Mouse (Mus musculus) heart, embryonic 12.5 days (tissue): ENCODE results near the gene Stx12. TPM values are rescaled to one million over a fixed set of nuclear protein-coding genes. Genes with fewer than 3 reads are reported as not detected.
"Not testable (repeated sequence)": the region's sequence is repeated elsewhere in the genome, so short reads cannot be mapped to it uniquely, and the experiment has no call there.

ENCODE experiments used
- ATAC-seq: fragments of 200-750 bp; cut with Nextera tagmentation; 2 replicates; pipeline ENCODE4 v1.8.0; 2017; ENCODE audit warnings: moderate TSS enrichment, moderate library complexity; ENCODE audit not compliant: insufficient number of reproducible peaks, low FRiP score
- H3K27ac ChIP-seq: fragments of 300-500 bp; sonication (generic); 2 replicates; pipeline ENCODE4 v1.5.1; 2016; ENCODE audit warnings: mild to moderate bottlenecking, moderate library complexity; ENCODE audit not compliant: poor library complexity, severe bottlenecking
- H3K27me3 ChIP-seq: fragments of 300-500 bp; sonication (generic); replicated peaks from 2 replicates; pipeline ENCODE4 v1.6.1; 2016; ENCODE audit warnings: mild to moderate bottlenecking, moderate library complexity
- H3K36me3 ChIP-seq: fragments of 300-500 bp; sonication (generic); 2 replicates; pipeline ENCODE4 v1.6.1; 2016; ENCODE audit warnings: mild to moderate bottlenecking, moderate library complexity
- H3K4me1 ChIP-seq: fragments of 300-500 bp; sonication (generic); replicated peaks from 2 replicates; pipeline ENCODE4 v1.6.1; 2016; ENCODE audit warnings: mild to moderate bottlenecking
- H3K4me2 ChIP-seq: fragments of 300-500 bp; sonication (generic); 2 replicates; pipeline ENCODE4 v1.6.1; 2016; ENCODE audit warnings: mild to moderate bottlenecking, moderate library complexity
- H3K4me3 ChIP-seq: fragments of 300-500 bp; sonication (generic); 2 replicates; pipeline ENCODE4 v1.5.1; 2016; ENCODE audit warnings: mild to moderate bottlenecking
- H3K9ac ChIP-seq: fragments of 300-500 bp; sonication (generic); 2 replicates; pipeline ENCODE4 v1.6.1; 2016; ENCODE audit warnings: mild to moderate bottlenecking, moderate library complexity
- H3K9me3 ChIP-seq: fragments of 300-500 bp; sonication (generic); replicated peaks from 2 replicates; pipeline ENCODE4 v1.6.1; 2016; ENCODE audit warnings: mild to moderate bottlenecking, moderate library complexity
- WGBS: fragments of 180-500 bp; shearing (Covaris S2); methylation state at CpG from one replicate; pipeline ENCODE4 v1.1.7; 2016; 5-methylcytosine and 5-hydroxymethylcytosine counted together
- polyA plus RNA-seq: library from polyadenylated mRNA; unstranded; fragments of >200 nt; fragmentation: Nextera tagmentation; extraction: Ambion mirVana; gene quantifications from 2 replicates; pipeline ENCODE4 v1.2.1, GENCODE M21; 2016

Stx12 gene
- polyA plus RNA-seq = 60.1 and 60.9 TPM in 2 replicates

- peaks cover 37% of the 10 kb centered on the region for H3K4me1 ChIP-seq
- H3K27me3 ChIP-seq = no peaks in the 10 kb centered on the region
- peak within 1 kb of the TSS; percentile 78 for H3K4me2 ChIP-seq
- H3K36me3 ChIP-seq = peaks cover 18% of the 10 kb centered on the region
- H3K27ac ChIP-seq = peak within 1 kb of the TSS; percentile 86
- ATAC-seq = peak; percentile 95
- H3K9me3 ChIP-seq = no peaks in the 10 kb centered on the region
- peak within 1 kb of the TSS; percentile 94 for H3K9ac ChIP-seq
- WGBS = under 1% methylated on average over 72 of the region's 72 CpGs
- H3K4me3 ChIP-seq = peak within 1 kb of the TSS; percentile 82
Measured at GRCm38 (mm10) chr4:132884064-132884843, at the start of gene Stx12. TSS of gene Stx12 (minus strand) at chr4:132884509.

- Histone ChIP-seq H3K9me3 (no peaks in the 10 kb centered on the region), H3K4me1 (0 out of 2 replicates have a peak, but pooled peaks cover 4% of the 10 kb centered on the region), H3K4me2 (no peak overlapping the region), H3K27ac (no peak overlapping the region), H3K27me3 (no peaks in the 10 kb centered on the region), H3K36me3 (no peaks in the 10 kb centered on the region), H3K4me3 (no peak overlapping the region), H3K9ac (no peak overlapping the region)
- ATAC-seq = no peak
- WGBS = 74% methylated on average over 4 of the region's 4 CpGs
Measured at GRCm38 (mm10) chr4:132932752-132933404, 48.6 kb upstream of the Stx12 start.

- H3K4me3 ChIP-seq = no peak overlapping the region
- no peak for ATAC-seq
Measured at GRCm38 (mm10) chr4:132930784-132931183, 46.5 kb upstream of the Stx12 start.

GRCm38 (mm10) chr4:132926520-132926919 lies 42.2 kb upstream of the Stx12 start:
- H3K27ac ChIP-seq, H3K36me3 ChIP-seq, H3K27me3 ChIP-seq, H3K4me3 ChIP-seq, H3K9ac ChIP-seq, H3K4me2 ChIP-seq, ATAC-seq, H3K4me1 ChIP-seq, H3K9me3 ChIP-seq: not testable (repeated sequence)
- 74% methylated on average over 2 of the region's 2 CpGs for WGBS

More at GRCm38 (mm10) chr4:132930784-132931183, 46.5 kb upstream of the Stx12 start:
- Histone ChIP-seq H3K9ac (no peak overlapping the region), H3K36me3 (no peaks in the 10 kb centered on the region), H3K4me1 (0 out of 2 replicates have a peak, but pooled peaks cover 4% of the 10 kb centered on the region), H3K4me2 (no peak overlapping the region), H3K9me3 (no peaks in the 10 kb centered on the region), H3K27ac (no peak overlapping the region), H3K27me3 (no peaks in the 10 kb centered on the region)
- 11% methylated on average over 8 of the region's 8 CpGs for WGBS

DNA sequence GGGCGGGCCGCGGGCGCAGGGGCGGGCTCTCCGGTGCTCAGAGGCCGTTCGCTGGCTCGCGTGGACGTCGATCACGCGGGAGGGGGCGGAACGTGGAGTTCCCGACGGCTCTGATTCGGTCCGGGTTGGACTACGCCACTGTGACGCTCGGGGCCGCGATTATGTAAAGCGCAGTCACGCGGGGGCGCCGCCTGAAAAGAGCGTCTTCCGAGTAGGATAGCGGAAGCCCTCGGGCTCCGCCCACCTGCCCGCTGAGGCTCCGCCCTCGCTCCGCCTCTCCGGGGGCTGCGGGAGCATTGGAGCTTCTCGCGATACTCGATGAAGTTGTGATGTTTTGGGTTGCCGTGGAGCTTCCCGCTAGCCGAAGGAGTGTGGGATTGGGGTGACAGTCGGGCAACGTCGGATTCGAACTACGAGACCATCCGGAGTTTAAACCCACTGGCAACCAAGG lies 38.3 kb upstream of the Stx12 start, which contains the start of gene Fam76a:
Gene Fam76a (minus strand): TSS at position 1 of the 451 bp plus-strand sequence.
- H3K4me3 ChIP-seq = peak within 1 kb of the TSS; percentile 89
- peak; percentile 98 for ATAC-seq
- H3K4me1 ChIP-seq = peaks cover 12% of the 10 kb centered on the region
- H3K4me2 ChIP-seq = peak within 1 kb of the TSS; percentile 90
- H3K27ac ChIP-seq = peak within 1 kb of the TSS; percentile 73
- peaks cover 24% of the 10 kb centered on the region for H3K36me3 ChIP-seq
- 0% methylated on average over 51 of the region's 53 CpGs for WGBS
- peak within 1 kb of the TSS; percentile 82 for H3K9ac ChIP-seq
- no peaks in the 10 kb centered on the region for H3K9me3 ChIP-seq
- H3K27me3 ChIP-seq = no peaks in the 10 kb centered on the region

DNA sequence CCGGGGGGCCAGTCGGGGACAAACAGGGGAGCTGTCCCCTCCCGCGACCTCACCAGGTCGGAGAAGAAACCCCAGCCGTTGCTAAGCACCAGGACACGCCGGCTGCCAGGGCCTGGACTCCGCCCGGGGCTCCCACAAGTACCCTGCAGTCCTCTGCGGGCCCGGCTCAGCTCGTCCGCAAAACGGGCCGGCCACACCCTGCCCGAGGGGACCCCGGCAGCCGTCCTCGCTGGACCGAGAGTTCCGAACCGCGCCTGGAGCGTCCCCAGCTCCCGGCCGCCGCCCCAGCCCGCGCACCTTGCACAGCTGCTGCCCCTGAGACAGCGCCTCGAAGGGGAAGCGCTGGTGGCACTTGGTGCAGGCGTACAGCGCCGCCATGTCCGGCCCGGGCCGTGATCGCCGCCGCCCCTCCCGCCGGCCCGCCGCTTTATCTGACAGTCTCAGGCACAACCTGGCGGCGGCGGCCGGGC lies 37.8 kb upstream of the Stx12 start:
- Histone ChIP-seq H3K9ac (peak overlapping the region; percentile 82), H3K4me1 (peaks cover 12% of the 10 kb centered on the region), H3K27ac (peak overlapping the region; percentile 72), H3K9me3 (no peaks in the 10 kb centered on the region), H3K36me3 (peaks cover 29% of the 10 kb centered on the region), H3K27me3 (no peaks in the 10 kb centered on the region), H3K4me3 (peak overlapping the region; percentile 89), H3K4me2 (peak overlapping the region; percentile 90)
- peak; percentile 70 for ATAC-seq
- under 1% methylated on average over 49 of the region's 50 CpGs for WGBS

- Histone ChIP-seq H3K27ac (peak overlapping the region; percentile 72; the same call in 1 of the 2 replicates), H3K36me3 (peaks cover 33% of the 10 kb centered on the region)
- WGBS = 27% methylated on average over 12 of the region's 12 CpGs
Measured at GRCm38 (mm10) chr4:132921488-132921887, 37.2 kb upstream of the Stx12 start.

GRCm38 (mm10) chr4:132920171-132920570 lies 35.9 kb upstream of the Stx12 start:
- Histone ChIP-seq H3K27me3 (no peaks in the 10 kb centered on the region), H3K4me2 (no peak overlapping the region), H3K4me1 (peaks cover 12% of the 10 kb centered on the region), H3K9ac (no peak overlapping the region), H3K36me3 (peaks cover 46% of the 10 kb centered on the region), H3K27ac (no peak overlapping the region), H3K9me3 (no peaks in the 10 kb centered on the region), H3K4me3 (no peak overlapping the region)
- WGBS = 85% methylated on average over 4 of the region's 4 CpGs
- ATAC-seq = no peak

More at GRCm38 (mm10) chr4:132921488-132921887, 37.2 kb upstream of the Stx12 start:
- Histone ChIP-seq H3K9me3 (no peaks in the 10 kb centered on the region), H3K27me3 (no peaks in the 10 kb centered on the region), H3K4me2 (peak overlapping the region; percentile 90), H3K9ac (peak overlapping the region; percentile 82), H3K4me3 (peak overlapping the region; percentile 89), H3K4me1 (peaks cover 12% of the 10 kb centered on the region)
- ATAC-seq = no peak

GRCm38 (mm10) chr4:132918493-132918892 lies 34.2 kb upstream of the Stx12 start:
- H3K4me2 ChIP-seq = not testable (repeated sequence)
- H3K36me3 ChIP-seq = peaks cover 62% of the 10 kb centered on the region

DNA sequence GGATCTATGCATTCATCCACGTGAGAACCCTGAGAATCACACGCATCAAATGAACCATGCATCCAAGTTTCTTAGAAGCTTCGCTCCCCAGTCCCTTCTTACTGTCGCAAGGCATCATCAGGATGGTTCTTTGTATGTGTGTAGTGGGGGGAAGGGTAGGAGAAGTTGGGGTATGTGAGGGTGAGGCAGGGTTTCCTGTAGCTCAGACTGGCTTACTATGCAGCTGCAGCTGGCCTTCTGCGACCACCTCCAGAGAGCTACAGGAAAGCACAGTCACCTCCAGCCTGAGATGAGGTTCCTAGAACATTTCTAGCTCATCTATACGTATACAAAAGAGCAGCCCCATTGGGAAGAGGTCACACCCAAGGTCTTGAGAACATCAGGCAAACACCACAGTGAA lies 27.8 kb upstream of the Stx12 start:
- Histone ChIP-seq H3K4me1 (no peaks in the 10 kb centered on the region), H3K27ac (no peak overlapping the region), H3K9ac (no peak overlapping the region), H3K4me2 (no peak overlapping the region), H3K9me3 (no peaks in the 10 kb centered on the region), H3K4me3 (no peak overlapping the region), H3K27me3 (no peaks in the 10 kb centered on the region), H3K36me3 (peaks cover 86% of the 10 kb centered on the region)
- ATAC-seq = no peak
- WGBS = 91% methylated on average over 6 of the region's 6 CpGs

More at GRCm38 (mm10) chr4:132918493-132918892, 34.2 kb upstream of the Stx12 start:
- not testable (repeated sequence) for H3K4me3 ChIP-seq, H3K27ac ChIP-seq, ATAC-seq, H3K27me3 ChIP-seq, H3K9me3 ChIP-seq, H3K9ac ChIP-seq
- H3K4me1 ChIP-seq = peaks cover 12% of the 10 kb centered on the region
- 74% methylated on average over 6 of the region's 6 CpGs for WGBS

GRCm38 (mm10) chr4:132905843-132906360 lies 21.6 kb upstream of the Stx12 start:
- WGBS = 84% methylated on average over 5 of the region's 5 CpGs
- no peak for ATAC-seq
- H3K27ac ChIP-seq = no peak overlapping the region

More at GRCm38 (mm10) chr4:132905843-132906360, 21.6 kb upstream of the Stx12 start:
- Histone ChIP-seq H3K4me2 (no peak overlapping the region), H3K36me3 (peaks cover 70% of the 10 kb centered on the region), H3K9me3 (no peaks in the 10 kb centered on the region), H3K4me1 (0 out of 2 replicates have a peak, but pooled peaks cover 5% of the 10 kb centered on the region), H3K4me3 (no peak overlapping the region), H3K27me3 (no peaks in the 10 kb centered on the region), H3K9ac (no peak overlapping the region)
